Mouse (Mus musculus) lung, postnatal 25 days (tissue): Measurements from ENCODE around the gene Gpd1.

ENCODE experiments used
- DNase-seq: peaks from one replicate; pipeline ENCODE4 v3.0.0; 2022; ENCODE audit warnings: low spot score

Gene Gpd1

DNA sequence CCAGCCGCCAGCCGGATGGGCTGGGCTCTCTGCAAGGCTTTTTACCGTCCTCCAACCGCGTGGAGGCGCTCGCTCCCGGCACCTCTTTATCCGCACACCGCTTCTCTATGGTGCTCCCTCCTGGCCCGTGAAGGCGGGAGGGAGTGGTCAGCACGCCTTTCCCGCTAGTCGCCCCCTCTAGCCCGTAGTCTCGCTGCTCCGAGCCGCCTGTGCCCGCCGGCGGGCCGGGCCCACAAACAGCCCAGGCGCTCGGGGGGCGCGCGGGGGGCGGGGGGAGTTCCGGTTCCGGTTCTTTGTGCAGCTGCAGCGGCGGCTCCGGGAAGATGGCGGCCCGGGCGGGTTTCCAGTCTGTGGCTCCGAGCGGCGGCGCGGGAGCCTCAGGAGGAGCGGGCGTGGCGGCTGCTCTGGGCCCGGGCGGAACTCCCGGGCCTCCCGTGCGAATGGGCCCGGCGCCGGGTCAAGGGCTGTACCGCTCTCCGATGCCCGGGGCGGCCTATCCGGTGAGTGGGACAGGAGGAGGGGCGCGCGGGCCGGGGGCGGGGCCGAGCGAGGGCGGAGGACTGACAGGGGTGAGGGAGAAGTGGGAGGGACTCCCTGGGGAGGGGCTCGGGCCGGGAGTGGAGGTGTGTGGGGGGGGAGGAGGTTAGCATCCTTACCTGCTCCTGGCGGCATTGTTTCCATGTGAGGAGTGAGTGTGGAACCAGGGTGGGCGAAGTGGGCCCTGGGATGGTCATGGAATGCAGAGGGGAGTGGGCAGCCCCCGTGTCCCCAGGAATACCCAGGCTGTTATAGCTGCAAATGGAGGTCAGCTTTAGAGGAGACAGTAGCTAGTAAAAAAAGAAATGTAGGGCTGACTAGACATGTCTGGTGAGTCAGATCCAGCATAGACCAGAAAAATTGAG lies 15.1 kb upstream of the Gpd1 start, which contains the start of gene Smarcd1:
Gene Smarcd1 (plus strand): TSS at position 131 of the 902 bp plus-strand sequence.
- DNase-seq = peak; percentile 95

- no peak for DNase-seq
These were observed 14.2 kb upstream of the Gpd1 start for GRCm38 (mm10) chr15:99703104-99703503.

- DNase-seq = no peak
These were observed 13.7 kb upstream of the Gpd1 start for GRCm38 (mm10) chr15:99703676-99704040.

- no peak for DNase-seq
These were observed 13.2 kb upstream of the Gpd1 start for GRCm38 (mm10) chr15:99704041-99704681.

GRCm38 (mm10) chr15:99704881-99705280 lies 12.4 kb upstream of the Gpd1 start:
- no peak for DNase-seq

DNA sequence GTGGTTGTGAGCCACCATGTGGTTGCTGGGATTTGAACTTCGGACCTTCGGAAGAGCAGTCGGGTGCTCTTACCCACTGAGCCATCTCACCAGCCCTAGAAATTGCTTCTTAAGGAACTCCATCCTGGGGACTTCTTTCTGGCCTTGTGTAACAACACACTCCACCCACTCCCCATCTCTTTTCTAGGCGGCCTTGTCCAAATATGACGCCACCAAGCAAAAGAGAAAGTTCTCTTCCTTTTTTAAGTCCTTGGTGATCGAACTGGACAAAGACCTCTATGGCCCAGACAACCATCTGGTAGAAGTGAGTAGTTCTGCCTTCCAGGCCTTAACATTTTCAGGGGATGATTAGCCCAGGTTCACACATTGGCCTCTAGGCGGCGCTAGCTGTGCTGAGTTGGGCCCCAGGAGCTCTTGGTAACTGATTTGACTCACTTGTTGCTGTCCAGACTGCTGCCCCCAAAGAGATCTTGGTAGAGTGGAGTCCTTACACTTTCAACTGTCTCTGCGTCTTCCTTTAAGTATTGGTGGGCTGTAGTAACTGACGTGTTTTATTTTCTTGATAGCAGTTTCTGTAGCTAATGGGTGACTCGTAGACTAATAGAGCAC lies 11.8 kb upstream of the Gpd1 start, which contains the start of gene Gm17349:
Gene Gm17349 (minus strand): TSS at position 51 of the 609 bp plus-strand sequence.
- peak; percentile 44 for DNase-seq

GRCm38 (mm10) chr15:99708176-99708575 lies 9.1 kb upstream of the Gpd1 start:
- DNase-seq = no peak

DNA sequence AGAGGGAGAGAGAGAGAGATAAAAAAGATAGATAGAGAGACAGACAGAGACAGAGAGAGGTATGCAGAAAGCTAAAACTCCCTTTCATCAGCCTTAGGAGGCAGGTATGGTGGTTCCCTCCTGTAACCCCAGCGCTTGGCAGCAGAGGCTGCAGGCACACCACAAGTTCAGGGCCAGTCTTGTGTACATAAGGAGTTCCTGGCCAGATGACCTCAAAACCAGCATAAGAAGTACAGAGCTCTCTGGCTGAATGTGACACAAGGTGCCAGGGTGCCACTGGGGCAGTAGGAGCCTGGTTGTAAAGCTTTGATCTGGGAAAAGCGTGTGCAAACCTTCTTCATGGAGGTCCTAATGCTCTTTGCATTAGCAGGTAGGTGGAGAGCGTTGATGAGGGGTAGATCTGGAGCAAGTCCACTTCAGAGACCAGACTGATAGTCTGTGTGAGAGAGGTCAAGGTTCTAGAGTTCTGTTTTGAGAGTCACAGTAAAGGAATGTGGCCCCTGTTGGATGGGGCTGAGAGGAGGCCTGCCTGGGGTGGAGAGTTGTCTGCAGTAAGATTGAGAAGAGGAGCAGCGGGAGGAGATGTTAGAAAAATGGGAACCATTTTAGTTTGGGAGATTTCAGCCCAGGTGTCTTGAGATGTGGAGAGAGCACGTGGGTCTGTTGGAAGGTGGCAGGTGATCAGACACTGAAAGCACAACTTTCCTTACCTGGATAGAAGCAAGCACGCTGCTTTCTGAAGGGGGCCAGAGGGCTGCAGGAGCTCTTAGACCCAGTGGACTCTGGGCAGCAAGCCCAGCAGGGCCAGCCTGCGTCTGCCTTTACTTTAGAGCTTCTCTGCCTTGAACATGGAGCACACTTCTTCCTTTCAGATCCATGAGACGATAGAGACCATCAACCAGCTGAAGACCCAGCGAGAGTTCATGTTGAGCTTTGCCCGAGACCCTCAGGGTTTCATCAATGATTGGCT lies 6.8 kb upstream of the Gpd1 start:
- no peak for DNase-seq

GRCm38 (mm10) chr15:99711491-99711890 lies 5.8 kb upstream of the Gpd1 start:
- no peak for DNase-seq

DNA sequence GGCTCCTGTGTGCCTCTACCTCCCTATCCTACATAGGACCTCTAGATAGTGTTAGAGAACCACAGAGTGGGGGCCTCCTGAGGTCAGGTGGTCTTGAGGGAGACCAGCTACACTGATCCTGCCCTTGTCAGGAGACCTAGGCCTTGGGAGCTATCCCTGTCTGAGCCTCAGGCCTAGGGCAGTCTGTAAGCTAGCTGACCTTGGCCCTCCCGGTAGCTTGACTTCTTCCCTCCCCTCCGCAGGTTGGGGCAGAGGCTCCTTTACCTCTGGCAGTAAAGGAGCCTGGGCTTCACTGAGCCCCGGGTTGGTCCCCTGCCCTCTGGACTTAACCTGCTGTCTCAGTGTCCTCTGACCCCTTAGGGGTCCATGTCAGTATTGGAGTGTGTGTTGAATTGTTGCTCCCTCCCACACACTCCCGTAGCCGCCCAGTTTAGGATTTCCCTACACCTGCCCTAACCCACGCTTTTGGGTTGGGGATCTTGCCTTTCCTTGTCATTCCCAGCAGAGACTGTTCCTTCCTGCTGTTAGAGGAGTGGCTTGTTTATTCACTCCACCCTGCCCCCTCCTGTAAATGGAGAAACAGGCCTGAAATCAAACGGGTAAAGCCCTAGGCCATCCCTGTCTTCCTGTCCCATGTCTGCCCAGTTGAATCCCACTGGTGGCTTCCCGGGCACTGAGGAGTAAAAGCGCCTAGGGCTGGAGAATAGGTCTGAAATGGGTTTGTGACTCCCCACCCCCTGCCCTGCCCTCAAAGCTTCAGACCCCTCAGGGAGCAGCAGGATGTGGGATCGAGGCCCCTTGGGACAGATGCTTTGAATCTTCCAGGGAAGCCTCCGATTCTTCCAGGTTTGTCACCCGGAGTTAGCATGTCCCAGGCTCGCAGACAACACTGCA lies 4.4 kb upstream of the Gpd1 start:
- no peak for DNase-seq

GRCm38 (mm10) chr15:99713569-99713968 lies 3.7 kb upstream of the Gpd1 start:
- no peak for DNase-seq

DNA sequence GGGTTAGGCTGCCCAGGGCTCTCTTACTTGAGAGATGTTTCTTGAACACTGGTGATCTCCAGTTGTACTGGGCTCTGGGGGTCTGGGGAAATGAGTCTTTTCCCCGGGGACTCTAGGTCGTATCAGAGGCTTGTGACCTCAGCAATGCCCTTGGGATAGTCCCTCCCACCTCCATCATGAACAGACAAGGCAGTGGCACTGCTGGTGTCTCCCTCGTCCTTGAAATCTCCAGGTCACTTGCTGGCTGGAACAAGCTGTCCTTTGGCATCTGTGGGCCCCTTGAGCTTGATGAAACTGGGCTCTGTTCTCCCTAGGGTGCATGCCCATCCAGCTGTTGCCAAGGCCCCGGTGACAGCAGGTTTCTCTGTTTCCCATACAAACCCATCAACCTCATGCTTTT lies 3.1 kb upstream of the Gpd1 start:
- DNase-seq = no peak

DNA sequence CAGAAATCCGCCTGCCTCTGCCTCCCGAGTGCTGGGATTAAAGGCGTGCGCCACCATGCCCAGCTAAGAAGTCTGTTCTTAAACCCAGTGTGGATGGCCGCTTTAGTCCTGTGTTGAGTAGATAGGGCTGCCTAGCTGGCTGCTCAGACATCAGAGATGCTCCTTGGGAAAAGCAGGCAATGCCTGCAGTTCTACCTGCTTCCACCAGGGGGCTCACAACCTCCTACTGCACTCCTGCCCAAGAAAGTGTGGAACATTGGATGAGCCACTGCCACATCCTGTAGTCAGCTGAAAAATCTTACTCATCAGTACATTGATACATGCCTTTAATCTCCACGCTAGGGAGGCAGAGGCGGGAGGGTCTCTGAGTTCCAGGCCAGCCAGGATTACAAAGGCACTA lies 2.5 kb upstream of the Gpd1 start:
- peak; percentile 78 for DNase-seq

- no peak for DNase-seq
These were observed 1.9 kb upstream of the Gpd1 start for GRCm38 (mm10) chr15:99715361-99715865.

DNA sequence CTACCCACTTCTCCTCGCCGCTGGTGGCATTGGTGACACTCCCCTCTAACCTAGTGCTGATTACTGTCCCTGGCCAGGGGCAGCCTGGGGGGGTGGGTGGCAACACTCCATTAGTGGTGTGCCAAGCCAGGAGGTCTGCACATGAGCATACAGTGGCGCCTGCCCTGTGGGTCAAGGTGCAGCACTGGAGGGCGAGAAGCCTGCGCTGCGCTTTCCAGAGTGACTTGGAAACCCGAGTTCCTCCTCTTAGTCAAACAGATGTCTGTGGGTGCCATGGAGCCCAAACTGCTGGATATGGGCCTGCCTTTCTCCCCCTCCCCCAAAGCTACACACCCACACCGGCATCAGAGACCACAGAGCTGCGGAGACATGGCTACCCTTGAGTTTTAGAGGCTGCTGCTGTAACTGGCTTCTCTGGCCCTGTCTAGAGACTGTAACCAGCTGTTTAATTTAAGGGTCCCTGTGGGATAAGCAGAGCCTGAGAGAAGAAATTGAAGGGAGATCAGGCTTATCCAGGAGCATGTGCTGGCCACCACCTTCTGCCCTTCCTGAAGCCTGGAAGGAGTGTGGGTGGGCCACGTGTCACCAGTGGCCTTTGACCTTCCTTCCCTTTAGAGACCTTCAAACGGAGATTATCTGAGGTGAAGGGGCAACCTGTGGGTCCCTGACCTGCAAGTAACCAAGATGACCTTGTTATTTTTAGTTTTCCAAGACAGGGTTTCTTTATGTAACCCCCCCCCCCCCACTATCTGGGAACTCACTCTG lies 1.2 kb upstream of the Gpd1 start:
- DNase-seq = no peak

DNA sequence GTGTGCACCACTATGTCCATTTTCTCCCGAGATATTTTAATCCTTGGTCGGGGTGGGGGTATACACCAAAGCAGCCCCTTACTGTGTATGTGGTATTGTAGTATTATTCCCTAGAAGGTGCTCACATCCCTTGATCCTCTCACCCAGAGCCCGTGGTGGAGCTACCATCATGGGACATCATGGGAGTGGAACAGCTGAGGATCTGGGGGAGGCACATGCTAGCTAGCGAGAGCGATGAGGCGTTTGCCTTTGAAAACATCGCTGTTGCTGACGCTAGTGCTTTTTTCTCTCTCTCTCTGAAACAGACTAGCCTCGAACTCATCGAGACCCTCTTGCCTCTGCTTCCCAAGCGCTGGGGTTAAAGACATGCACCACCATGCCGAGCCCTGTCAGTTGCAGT lies 501 bp upstream of the Gpd1 start:
- no peak for DNase-seq

DNA sequence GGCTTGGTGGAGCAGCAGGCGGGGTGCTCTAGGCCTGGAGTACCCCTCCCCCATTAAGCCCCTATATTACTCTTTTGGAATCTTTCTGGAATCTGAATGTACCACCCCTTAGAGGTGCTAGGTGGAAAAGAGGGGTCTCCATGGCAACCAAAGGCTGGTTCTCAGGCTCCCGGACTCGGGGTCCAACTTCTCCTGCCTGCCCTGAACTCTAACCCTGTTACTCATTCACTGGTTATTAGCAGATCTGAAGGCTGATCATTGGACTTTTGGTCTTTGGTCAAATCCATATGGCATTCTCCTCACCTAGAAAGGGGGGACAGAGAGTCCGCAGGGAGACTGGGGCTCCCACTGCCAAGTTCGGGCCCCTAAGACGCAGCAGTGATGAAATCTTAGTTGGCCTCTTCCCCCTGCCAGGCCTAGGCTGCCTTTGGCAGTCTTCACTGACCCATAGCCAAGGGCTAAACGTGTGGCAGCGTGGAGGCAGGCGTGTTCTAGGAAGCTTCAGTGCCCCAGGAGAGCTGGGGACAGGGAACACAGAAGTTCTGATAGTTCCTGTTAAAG lies 1.2 kb downstream of the Gpd1 start:
- no peak for DNase-seq

GRCm38 (mm10) chr15:99719865-99720264 lies 2.5 kb downstream of the Gpd1 start:
- no peak for DNase-seq
